Mouse (Mus musculus): ENCODE data around the gene Hist2h3b. TPM values are rescaled to one million over a fixed set of nuclear protein-coding genes. Genes with fewer than 3 reads are reported as not detected.

The Hist2h3b gene
- polyA plus RNA-seq, 1 experiment from 2014 or later: 29.5 TPM

GRCm38 (mm10) chr3:96293787-96294186, 25.3 kb downstream of the Hist2h3b start, which contains the start of gene Fcgr1:
Gene Fcgr1 (minus strand): TSS chr3:96293969.
- WGBS (ENCODE audit: insufficient replicate concordance): 77% methylated on average over 4 of the region's 4 CpGs
- no peak for ATAC-seq (replicated peaks; ENCODE audit: insufficient number of reproducible peaks, low FRiP score, low TSS enrichment)
- H3K36me3 ChIP-seq (ENCODE audit: control insufficient read depth, insufficient read depth, low read length): no peaks in the 10 kb centered on the region

GRCm38 (mm10) chr3:96298360-96298759, 29.9 kb downstream of the Hist2h3b start:
- Histone ChIP-seq H3K27ac (ENCODE audit: low read depth, low read length) (no peak overlapping the region), H3K4me2 (no peak overlapping the region), H3K36me3 (ENCODE audit: control insufficient read depth, insufficient read depth, low read length) (no peaks in the 10 kb centered on the region), H3K9ac (ENCODE audit: low read depth, low read length) (no peak overlapping the region), H3K27me3 (ENCODE audit: control insufficient read depth, insufficient read depth, low read length) (peaks cover 6% of the 10 kb centered on the region), H3K4me1 (ENCODE audit: control insufficient read depth, insufficient read depth, low read length) (no peaks in the 10 kb centered on the region), H3K9me3 (replicated peaks; ENCODE audit: control insufficient read depth, low read length) (no peaks in the 10 kb centered on the region), H3K4me3 (ENCODE audit: low read depth, low read length) (no peak overlapping the region)
- WGBS (ENCODE audit: insufficient replicate concordance): 81% methylated on average over 4 of the region's 4 CpGs
- ATAC-seq (replicated peaks; ENCODE audit: insufficient number of reproducible peaks, low FRiP score, low TSS enrichment): no peak

More at GRCm38 (mm10) chr3:96293787-96294186, 25.3 kb downstream of the Hist2h3b start, which contains the start of gene Fcgr1:
- H3K4me2 ChIP-seq: no peak within 1 kb of the TSS
- H3K27me3 ChIP-seq (ENCODE audit: control insufficient read depth, insufficient read depth, low read length): no peaks in the 10 kb centered on the region
- H3K4me1 ChIP-seq (ENCODE audit: control insufficient read depth, insufficient read depth, low read length): no peaks in the 10 kb centered on the region
- H3K27ac ChIP-seq (ENCODE audit: low read depth, low read length): no peak within 1 kb of the TSS
- no peak within 1 kb of the TSS for H3K9ac ChIP-seq (ENCODE audit: low read depth, low read length)
- H3K4me3 ChIP-seq (ENCODE audit: low read depth, low read length): no peak within 1 kb of the TSS
- no peaks in the 10 kb centered on the region for H3K9me3 ChIP-seq (replicated peaks; ENCODE audit: control insufficient read depth, low read length)

GRCm38 (mm10) chr3:96299562-96299961, 31.1 kb downstream of the Hist2h3b start:
- Histone ChIP-seq H3K9ac (ENCODE audit: low read depth, low read length) (no peak overlapping the region), H3K4me2 (no peak overlapping the region), H3K27ac (ENCODE audit: low read depth, low read length) (no peak overlapping the region), H3K36me3 (ENCODE audit: control insufficient read depth, insufficient read depth, low read length) (no peaks in the 10 kb centered on the region), H3K4me3 (ENCODE audit: low read depth, low read length) (no peak overlapping the region), H3K9me3 (replicated peaks; ENCODE audit: control insufficient read depth, low read length) (no peaks in the 10 kb centered on the region), H3K4me1 (ENCODE audit: control insufficient read depth, insufficient read depth, low read length) (no peaks in the 10 kb centered on the region), H3K27me3 (ENCODE audit: control insufficient read depth, insufficient read depth, low read length) (peaks cover 6% of the 10 kb centered on the region)
- no peak for ATAC-seq (replicated peaks; ENCODE audit: insufficient number of reproducible peaks, low FRiP score, low TSS enrichment)
- 97% methylated on average over 2 of the region's 2 CpGs for WGBS (ENCODE audit: insufficient replicate concordance)

DNA sequence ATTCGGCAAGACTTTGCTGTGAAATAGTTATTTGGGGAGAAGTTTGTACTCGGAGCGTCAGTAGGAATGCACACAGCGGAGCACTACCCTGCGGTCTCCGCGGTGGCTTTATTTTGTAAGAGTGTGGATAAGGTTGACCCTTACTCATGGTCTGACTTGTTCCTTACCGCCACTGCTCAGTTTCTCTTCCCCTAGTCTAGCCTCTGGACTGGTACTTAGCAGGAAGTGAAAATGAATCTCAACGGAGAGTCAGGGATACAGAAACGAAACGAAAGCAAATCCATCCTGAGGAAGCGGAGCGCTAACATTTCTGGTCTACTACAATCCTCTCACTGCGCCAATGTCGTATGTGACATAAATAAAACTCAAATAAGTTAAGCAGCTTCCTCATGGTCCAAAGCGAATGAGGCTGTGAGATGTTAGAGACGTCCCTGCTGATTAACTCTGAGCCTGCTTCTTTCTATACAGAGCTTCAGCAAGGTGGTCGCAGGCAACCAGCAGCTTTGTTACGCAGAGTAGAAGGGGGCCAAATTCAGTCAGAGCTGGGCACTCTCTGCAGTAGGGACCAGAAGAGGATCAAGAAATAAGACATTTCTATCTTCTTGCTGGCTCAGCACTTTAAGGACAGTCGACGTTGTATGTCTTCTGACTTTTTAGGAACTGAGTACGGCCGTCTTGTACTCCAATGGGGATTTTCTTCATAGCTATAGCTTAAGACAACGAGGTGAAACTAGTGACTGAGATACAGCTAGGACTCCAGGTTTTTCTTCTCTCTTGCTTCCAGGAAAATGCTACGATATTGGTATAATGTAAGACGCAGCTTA, 32.5 kb downstream of the Hist2h3b start:
- H3K4me3 ChIP-seq (ENCODE audit: low read depth, low read length): peak overlapping the region; percentile 27
- H3K36me3 ChIP-seq (ENCODE audit: control insufficient read depth, insufficient read depth, low read length): no peaks in the 10 kb centered on the region
- no peaks in the 10 kb centered on the region for H3K9me3 ChIP-seq (replicated peaks; ENCODE audit: control insufficient read depth, low read length)
- 59% methylated on average over 26 of the region's 26 CpGs for WGBS (ENCODE audit: insufficient replicate concordance)
- no peak for ATAC-seq (replicated peaks; ENCODE audit: insufficient number of reproducible peaks, low FRiP score, low TSS enrichment)
- H3K4me2 ChIP-seq: peak overlapping the region; percentile 38
- no peak overlapping the region for H3K27ac ChIP-seq (ENCODE audit: low read depth, low read length)
- H3K9ac ChIP-seq (ENCODE audit: low read depth, low read length): no peak overlapping the region
- no peaks in the 10 kb centered on the region for H3K4me1 ChIP-seq (ENCODE audit: control insufficient read depth, insufficient read depth, low read length)
- peaks cover 6% of the 10 kb centered on the region for H3K27me3 ChIP-seq (ENCODE audit: control insufficient read depth, insufficient read depth, low read length)

DNA sequence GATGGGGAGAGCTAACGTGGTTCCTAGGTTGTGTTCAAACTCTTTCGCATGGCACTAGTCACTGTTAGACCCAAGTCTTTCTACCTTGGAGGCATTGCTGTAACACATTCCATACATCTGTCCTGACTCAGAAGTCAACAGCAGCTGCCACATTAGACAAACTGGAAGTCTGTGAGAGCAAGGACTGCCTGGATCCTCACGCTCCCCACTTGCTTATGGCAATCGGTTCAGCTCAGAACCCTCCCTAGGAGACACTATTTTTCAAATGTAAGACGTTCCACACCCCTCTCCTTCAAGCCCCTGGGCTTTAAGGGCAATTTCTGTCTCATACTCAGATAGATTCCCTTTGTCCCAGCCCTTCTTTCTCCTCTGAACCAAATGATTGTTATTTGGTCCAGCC, 33.6 kb downstream of the Hist2h3b start:
- no peak for ATAC-seq (replicated peaks; ENCODE audit: insufficient number of reproducible peaks, low FRiP score, low TSS enrichment)
- WGBS (ENCODE audit: insufficient replicate concordance): 76% methylated on average over 5 of the region's 5 CpGs
- H3K4me2 ChIP-seq: no peak overlapping the region
- no peak overlapping the region for H3K27ac ChIP-seq (ENCODE audit: low read depth, low read length)
- H3K4me1 ChIP-seq (ENCODE audit: control insufficient read depth, insufficient read depth, low read length): no peaks in the 10 kb centered on the region
- H3K36me3 ChIP-seq (ENCODE audit: control insufficient read depth, insufficient read depth, low read length): no peaks in the 10 kb centered on the region
- no peak overlapping the region for H3K4me3 ChIP-seq (ENCODE audit: low read depth, low read length)
- H3K9me3 ChIP-seq (replicated peaks; ENCODE audit: control insufficient read depth, low read length): no peaks in the 10 kb centered on the region
- peaks cover 6% of the 10 kb centered on the region for H3K27me3 ChIP-seq (ENCODE audit: control insufficient read depth, insufficient read depth, low read length)
- H3K9ac ChIP-seq (ENCODE audit: low read depth, low read length): no peak overlapping the region

DNA sequence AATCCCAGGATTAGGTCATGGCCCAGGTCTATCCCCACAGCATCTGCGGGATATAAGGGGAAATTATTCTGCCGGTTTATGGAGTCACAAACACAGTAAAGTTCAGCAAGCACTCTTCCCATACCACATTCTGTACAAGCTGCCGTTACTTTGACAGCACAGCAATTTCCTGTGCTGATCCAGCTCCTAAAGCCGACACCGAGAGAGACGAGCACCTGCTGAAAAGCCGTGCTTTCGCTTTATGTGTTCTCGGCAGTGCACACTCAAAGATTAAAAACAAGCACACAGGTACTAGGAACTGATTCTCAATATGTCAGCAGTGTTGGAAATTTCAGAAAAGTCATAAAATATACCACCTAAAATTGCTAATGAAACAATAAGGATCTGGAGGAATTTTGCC, 38.1 kb downstream of the Hist2h3b start:
- Histone ChIP-seq H3K9ac (ENCODE audit: low read depth, low read length) (no peak overlapping the region), H3K4me2 (no peak overlapping the region), H3K9me3 (replicated peaks; ENCODE audit: control insufficient read depth, low read length) (no peaks in the 10 kb centered on the region), H3K27ac (ENCODE audit: low read depth, low read length) (no peak overlapping the region), H3K27me3 (ENCODE audit: control insufficient read depth, insufficient read depth, low read length) (peaks cover 6% of the 10 kb centered on the region), H3K36me3 (ENCODE audit: control insufficient read depth, insufficient read depth, low read length) (no peaks in the 10 kb centered on the region), H3K4me1 (ENCODE audit: control insufficient read depth, insufficient read depth, low read length) (no peaks in the 10 kb centered on the region), H3K4me3 (ENCODE audit: low read depth, low read length) (no peak overlapping the region)
- ATAC-seq (replicated peaks; ENCODE audit: insufficient number of reproducible peaks, low FRiP score, low TSS enrichment): no peak
- 71% methylated on average over 9 of the region's 9 CpGs for WGBS (ENCODE audit: insufficient replicate concordance)

- Histone ChIP-seq H3K9ac (ENCODE audit: low read depth, low read length) (no peak overlapping the region), H3K4me3 (ENCODE audit: low read depth, low read length) (no peak overlapping the region), H3K27me3 (ENCODE audit: control insufficient read depth, insufficient read depth, low read length) (no peaks in the 10 kb centered on the region), H3K36me3 (ENCODE audit: control insufficient read depth, insufficient read depth, low read length) (no peaks in the 10 kb centered on the region), H3K4me2 (no peak overlapping the region), H3K9me3 (replicated peaks; ENCODE audit: control insufficient read depth, low read length) (no peaks in the 10 kb centered on the region), H3K27ac (ENCODE audit: low read depth, low read length) (no peak overlapping the region), H3K4me1 (ENCODE audit: control insufficient read depth, insufficient read depth, low read length) (no peaks in the 10 kb centered on the region)
- ATAC-seq (replicated peaks; ENCODE audit: insufficient number of reproducible peaks, low FRiP score, low TSS enrichment): no peak
- WGBS (ENCODE audit: insufficient replicate concordance): 44% methylated on average over 3 of the region's 3 CpGs
These were observed 41.0 kb downstream of the Hist2h3b start for GRCm38 (mm10) chr3:96309441-96309840.

DNA sequence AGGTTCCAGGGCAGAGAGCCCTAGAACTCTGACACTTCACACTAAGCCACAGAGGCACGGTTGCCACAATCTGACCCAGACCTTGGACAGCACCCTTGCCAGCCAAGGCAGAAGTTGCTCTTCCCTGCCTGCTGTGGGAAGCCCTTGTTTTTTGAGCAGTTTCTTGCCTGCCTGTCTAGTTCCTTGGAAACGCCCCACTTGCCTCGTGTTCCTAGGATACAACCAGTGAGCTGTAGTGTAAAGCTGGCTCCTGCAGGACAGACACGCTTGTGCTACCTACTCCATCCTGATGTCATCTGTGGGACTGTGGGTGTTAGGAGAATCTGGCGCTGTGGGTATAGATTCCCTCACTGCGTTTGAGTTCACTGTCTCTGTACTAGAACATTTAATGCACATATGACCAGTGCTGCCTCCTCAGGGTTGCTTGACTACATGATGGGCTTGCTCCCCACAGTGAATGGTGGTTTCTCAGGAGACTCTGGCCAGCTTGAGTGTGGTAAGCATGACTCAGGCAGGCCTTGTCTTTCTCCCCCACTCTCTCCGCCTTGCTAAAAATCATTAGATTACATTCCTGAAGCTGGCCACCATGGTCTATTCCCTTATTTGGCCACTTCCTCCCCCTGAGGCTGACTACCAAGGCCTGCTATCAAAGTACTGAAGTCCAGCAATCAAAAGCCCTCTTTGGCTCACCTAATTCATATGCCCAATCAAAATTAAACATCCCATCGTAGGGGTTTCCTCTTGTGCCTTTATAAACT, 44.1 kb downstream of the Hist2h3b start:
- Histone ChIP-seq H3K27ac (ENCODE audit: low read depth, low read length) (no peak overlapping the region), H3K9ac (ENCODE audit: low read depth, low read length) (no peak overlapping the region), H3K27me3 (ENCODE audit: control insufficient read depth, insufficient read depth, low read length) (no peaks in the 10 kb centered on the region), H3K36me3 (ENCODE audit: control insufficient read depth, insufficient read depth, low read length) (no peaks in the 10 kb centered on the region), H3K4me1 (ENCODE audit: control insufficient read depth, insufficient read depth, low read length) (no peaks in the 10 kb centered on the region), H3K4me3 (ENCODE audit: low read depth, low read length) (no peak overlapping the region), H3K4me2 (no peak overlapping the region), H3K9me3 (replicated peaks; ENCODE audit: control insufficient read depth, low read length) (no peaks in the 10 kb centered on the region)
- no peak for ATAC-seq (replicated peaks; ENCODE audit: insufficient number of reproducible peaks, low FRiP score, low TSS enrichment)
- WGBS (ENCODE audit: insufficient replicate concordance): 52% methylated on average over 8 of the region's 8 CpGs

Data from heart, embryonic 11.5 days (tissue).